Mouse (Mus musculus): ENCODE data around the gene Rasgrp4. TPM values are rescaled to one million over a fixed set of nuclear protein-coding genes. Genes with fewer than 3 reads are reported as not detected.

Gene Rasgrp4
- total and polyA plus RNA-seq, 3 experiments = 0.46 to 1.9 TPM; not detected in 1

GRCm38 (mm10) chr7:29167656-29168055, 33.0 kb downstream of the Rasgrp4 start:
- H3K79me2 ChIP-seq (ENCODE audit: control insufficient read depth, insufficient read depth, low read length, poor library complexity) = no peaks in the 10 kb centered on the region
- no peaks in the 10 kb centered on the region for H3K27me3 ChIP-seq (ENCODE audit: control insufficient read depth in 1 of 2, insufficient read depth in 2 of 2, low read length in 2 of 2)
- H3K4me1 ChIP-seq (ENCODE audit: control insufficient read depth in 1 of 2, insufficient read depth in 2 of 2, low read length in 2 of 2) = peaks cover 0 to 11% of the 10 kb centered on the region in 2 experiments; a peak in 2 of 4 replicates
- H3K4me3 ChIP-seq (ENCODE audit: control insufficient read depth in 1 of 2, insufficient read depth in 1 of 2, low read depth in 2 of 2, low read length in 2 of 2) = no peak overlapping the region
- H3K9me3 ChIP-seq (replicated peaks; ENCODE audit: insufficient read depth, low read length) = no peaks in the 10 kb centered on the region
- no peak for TF ChIP-seq POLR2A (IDR thresholded peaks at IDR 0.05; ENCODE audit: control insufficient read depth in 1 of 2, insufficient read depth in 1 of 2, low read depth in 1 of 2, low read length in 2 of 2, poor library complexity in 1 of 2)
- no peak for TF ChIP-seq SIN3A (IDR thresholded peaks at IDR 0.05; ENCODE audit: low read length)
- no peak for TF ChIP-seq NELFE (IDR thresholded peaks at IDR 0.05; ENCODE audit: low read depth, low read length)
- no peak for TF ChIP-seq SMC3 (IDR thresholded peaks at IDR 0.05; ENCODE audit: low read depth, low read length)
- no peak for TF ChIP-seq CHD1 (IDR thresholded peaks at IDR 0.05; ENCODE audit: low read depth, low read length)
- TF ChIP-seq UBTF (IDR thresholded peaks at IDR 0.05; ENCODE audit: borderline replicate concordance, insufficient read depth, low read depth, low read length) = no peak
- no peak overlapping the region for H3K27ac ChIP-seq (ENCODE audit: control insufficient read depth, low read depth, low read length)
- no peak overlapping the region for H3K9ac ChIP-seq (ENCODE audit: control insufficient read depth, low read depth, low read length, poor library complexity, severe bottlenecking)
- no peaks in the 10 kb centered on the region; a peak in 1 of 4 replicates for H3K36me3 ChIP-seq (ENCODE audit: control insufficient read depth in 1 of 2, insufficient read depth in 2 of 2, low read length in 2 of 2)
- DNase-seq (ENCODE audit: low read depth, low spot score) = no peak

DNA sequence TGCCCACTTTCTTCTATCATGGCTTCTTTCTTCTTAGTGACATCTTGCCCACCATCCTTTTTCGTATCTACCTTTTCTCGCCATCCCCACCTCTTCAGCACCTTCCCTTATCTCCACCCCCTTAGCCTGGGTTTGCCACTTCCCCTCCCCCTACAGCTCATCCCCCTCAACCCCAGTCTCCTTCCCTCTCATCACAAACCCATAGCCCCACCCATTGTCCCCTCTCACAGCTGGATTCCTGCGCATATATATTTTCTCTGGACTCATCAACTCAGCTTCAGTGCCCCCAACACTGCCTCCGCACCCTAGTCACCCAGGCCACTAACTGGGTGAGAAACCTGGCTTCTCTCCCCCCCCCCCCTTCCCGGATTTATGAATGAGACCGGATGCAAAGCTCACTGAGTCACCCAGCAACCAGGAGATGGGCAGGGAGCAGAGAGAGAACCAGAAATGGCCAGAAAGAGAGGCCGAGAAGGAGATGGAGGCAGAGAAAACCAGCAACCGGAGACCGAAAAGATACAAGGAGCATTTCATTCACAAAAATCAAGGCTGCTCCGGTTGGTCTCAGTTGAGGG, 33.6 kb downstream of the Rasgrp4 start:
- peaks cover 0 to 11% of the 10 kb centered on the region in 2 experiments; a peak in 2 of 4 replicates for H3K4me1 ChIP-seq (ENCODE audit: control insufficient read depth in 1 of 2, insufficient read depth in 2 of 2, low read length in 2 of 2)
- no peaks in the 10 kb centered on the region; a peak in 1 of 4 replicates for H3K36me3 ChIP-seq (ENCODE audit: control insufficient read depth in 1 of 2, insufficient read depth in 2 of 2, low read length in 2 of 2)
- H3K79me2 ChIP-seq (ENCODE audit: control insufficient read depth, insufficient read depth, low read length, poor library complexity) = no peaks in the 10 kb centered on the region
- H3K27ac ChIP-seq (ENCODE audit: control insufficient read depth, low read depth, low read length) = no peak overlapping the region
- H3K9me3 ChIP-seq (replicated peaks; ENCODE audit: insufficient read depth, low read length) = no peaks in the 10 kb centered on the region
- H3K4me3 ChIP-seq (ENCODE audit: control insufficient read depth in 1 of 2, insufficient read depth in 1 of 2, low read depth in 2 of 2, low read length in 2 of 2) = no peak overlapping the region
- no peak for TF ChIP-seq ZKSCAN1 (IDR thresholded peaks at IDR 0.05; ENCODE audit: low read depth, low read length)
- TF ChIP-seq MAFK (IDR thresholded peaks at IDR 0.05; ENCODE audit: borderline replicate concordance, low read depth, low read length) = no peak
- no peak for TF ChIP-seq BHLHE40 (IDR thresholded peaks at IDR 0.05; ENCODE audit: borderline replicate concordance, low read depth, low read length)
- TF ChIP-seq TCF12 (IDR thresholded peaks at IDR 0.05; ENCODE audit: low read depth, low read length) = no peak
- TF ChIP-seq RCOR1 (IDR thresholded peaks at IDR 0.05; ENCODE audit: low read depth, low read length) = no peak
- no peak for TF ChIP-seq ZMIZ1 (IDR thresholded peaks at IDR 0.05; ENCODE audit: low read depth, low read length)
- no peak for TF ChIP-seq MEF2A (IDR thresholded peaks at IDR 0.05; ENCODE audit: extremely low read depth, insufficient replicate concordance, low read depth, low read length, poor library complexity, severe bottlenecking)
- no peak for DNase-seq (ENCODE audit: low read depth, low spot score)
- no peaks in the 10 kb centered on the region for H3K27me3 ChIP-seq (ENCODE audit: control insufficient read depth in 1 of 2, insufficient read depth in 2 of 2, low read length in 2 of 2)
- no peak overlapping the region for H3K9ac ChIP-seq (ENCODE audit: control insufficient read depth, low read depth, low read length, poor library complexity, severe bottlenecking)

DNA sequence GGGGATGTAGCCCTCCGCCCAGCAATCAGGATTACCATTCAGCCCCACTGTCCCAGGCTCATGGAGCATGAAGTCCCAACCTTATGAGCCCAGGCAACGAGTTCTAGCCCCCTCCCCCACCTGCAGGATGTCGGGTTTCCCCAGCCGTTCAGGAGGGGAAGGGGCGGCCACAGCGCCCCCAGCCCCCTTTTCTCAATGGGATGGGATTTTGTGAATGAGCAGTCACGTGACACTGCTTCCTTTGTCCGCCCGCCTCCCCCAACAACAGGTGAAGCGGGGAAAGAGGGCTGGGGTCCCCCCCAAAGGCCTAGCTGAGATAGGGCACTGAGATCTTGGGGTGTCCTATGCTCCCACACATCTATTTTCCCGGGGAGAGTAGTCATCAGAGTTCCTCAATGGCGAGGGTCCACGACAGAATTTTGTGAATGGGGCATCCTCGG, 34.2 kb downstream of the Rasgrp4 start:
- no peak overlapping the region for H3K27ac ChIP-seq (ENCODE audit: control insufficient read depth, low read depth, low read length)
- no peaks in the 10 kb centered on the region for H3K9me3 ChIP-seq (replicated peaks; ENCODE audit: insufficient read depth, low read length)
- no peak for DNase-seq (ENCODE audit: low read depth, low spot score)
- H3K4me3 ChIP-seq (ENCODE audit: control insufficient read depth in 1 of 2, insufficient read depth in 1 of 2, low read depth in 2 of 2, low read length in 2 of 2) = peak overlapping the region; percentile 77 to 89
- H3K79me2 ChIP-seq (ENCODE audit: control insufficient read depth, insufficient read depth, low read length, poor library complexity) = no peaks in the 10 kb centered on the region
- peak overlapping the region; percentile 63 for H3K9ac ChIP-seq (ENCODE audit: control insufficient read depth, low read depth, low read length, poor library complexity, severe bottlenecking)
- peaks cover 0 to 11% of the 10 kb centered on the region in 2 experiments; a peak in 2 of 4 replicates for H3K4me1 ChIP-seq (ENCODE audit: control insufficient read depth in 1 of 2, insufficient read depth in 2 of 2, low read length in 2 of 2)
- no peaks in the 10 kb centered on the region; a peak in 1 of 4 replicates for H3K36me3 ChIP-seq (ENCODE audit: control insufficient read depth in 1 of 2, insufficient read depth in 2 of 2, low read length in 2 of 2)
- H3K27me3 ChIP-seq (ENCODE audit: control insufficient read depth in 1 of 2, insufficient read depth in 2 of 2, low read length in 2 of 2) = no peaks in the 10 kb centered on the region
- TF ChIP-seq USF2 (IDR thresholded peaks at IDR 0.05; ENCODE audit: borderline replicate concordance in 1 of 2, insufficient read depth in 1 of 2, low read depth in 1 of 2, low read length in 2 of 2) (peak in 1 of 2 experiments; percentile 23; a peak in 1 of 4 replicates), USF1 (IDR thresholded peaks at IDR 0.05; ENCODE audit: low read depth, low read length) (peak; percentile 76), CHD1 (IDR thresholded peaks at IDR 0.05; ENCODE audit: low read depth, low read length) (no peak), TCF12 (IDR thresholded peaks at IDR 0.05; ENCODE audit: low read depth, low read length) (no peak)
